Mouse (Mus musculus) CH12.LX (cell line): ENCODE measurements around the gene E130114P18Rik. TPM values are rescaled to one million over a fixed set of nuclear protein-coding genes. Genes with fewer than 3 reads are reported as not detected.

Experiments used
- DNase-seq: peaks from one replicate; pipeline ENCODE4 v3.0.0-alpha.2; 2013; ENCODE audit errors: extremely low read depth
- H3K27ac ChIP-seq: 2 replicates; pipeline ENCODE4 v1.5.1; 2012; ENCODE audit warnings: low read depth, mild to moderate bottlenecking, control low read depth, moderate library complexity; ENCODE audit not compliant: insufficient read depth
- H3K27me3 ChIP-seq: replicated peaks from 2 replicates; pipeline ENCODE3; 2012; ENCODE audit warnings: inconsistent platforms
- H3K36me3 ChIP-seq, 2 experiments: replicated peaks in 1 of 2; 2 replicates each; pipeline versions ENCODE3 to v1.6.1; 2012; ENCODE audit warnings: inconsistent platforms in 1 of 2, low read length in 1 of 2, mild to moderate bottlenecking in 1 of 2, mixed read lengths in 1 of 2, moderate library complexity in 1 of 2; ENCODE audit not compliant: control insufficient read depth in 1 of 2, insufficient read depth in 1 of 2
- H3K4me1 ChIP-seq, 2 experiments: 2 replicates each; pipeline ENCODE4 v1.6.1; 2012; ENCODE audit warnings: inconsistent platforms in 1 of 2, moderate library complexity in 1 of 2; ENCODE audit not compliant: insufficient read depth in 2 of 2, control insufficient read depth in 1 of 2
- H3K4me2 ChIP-seq: 2 replicates; pipeline ENCODE4 v1.6.1; 2012; ENCODE audit warnings: low read depth, mild to moderate bottlenecking, control low read depth; ENCODE audit not compliant: poor library complexity, insufficient read depth, severe bottlenecking
- H3K4me3 ChIP-seq, 3 experiments: fragments of 150-350 bp in 1 of 3; sonication (generic) in 1 of 3; replicated peaks in 1 of 3; 2 replicates each; pipeline versions ENCODE3 to v1.5.1; 2011 to 2012; ENCODE audit warnings: low read depth in 2 of 3, low read length in 2 of 3, mild to moderate bottlenecking in 2 of 3, moderate library complexity in 2 of 3, control low read depth in 1 of 3, improper control_type of control experiment in 1 of 3, inconsistent platforms in 1 of 3, mixed read lengths in 1 of 3; ENCODE audit not compliant: poor library complexity in 1 of 3
- H3K79me2 ChIP-seq: replicated peaks from 2 replicates; pipeline ENCODE4 v1.6.1; 2012; ENCODE audit warnings: mild to moderate bottlenecking, moderate library complexity; ENCODE audit not compliant: control insufficient read depth, poor library complexity, insufficient read depth, severe bottlenecking; ENCODE audit errors: extremely low read depth
- H3K9ac ChIP-seq: 2 replicates; pipeline ENCODE4 v1.6.1; 2012; ENCODE audit warnings: low read depth, mild to moderate bottlenecking, control low read depth, moderate library complexity; ENCODE audit not compliant: insufficient read depth
- H3K9me3 ChIP-seq: replicated peaks from 2 replicates; pipeline ENCODE3; 2012; ENCODE audit warnings: low read length, inconsistent platforms, mixed read lengths
- CHD1 ChIP-seq: IDR thresholded peaks from 2 replicates; pipeline ENCODE4 v1.6.1; 2012; ENCODE audit warnings: low read depth, low read length, improper control_type of control experiment, inconsistent platforms
- CTCF ChIP-seq, 2 experiments: IDR thresholded peaks in 1 of 2; conservative IDR thresholded peaks in 1 of 2; 2 replicates each; pipeline ENCODE4 v1.5.1; 2011 to 2012; ENCODE audit warnings: low read depth in 2 of 2, low read length in 2 of 2, improper control_type of control experiment in 1 of 2, inconsistent platforms in 1 of 2, mild to moderate bottlenecking in 1 of 2, moderate library complexity in 1 of 2
- ELF1 ChIP-seq: IDR thresholded peaks from 2 replicates; pipeline ENCODE4 v1.6.1; 2014; ENCODE audit warnings: low read depth, mild to moderate bottlenecking, inconsistent platforms, low read length, improper control_type of control experiment
- EP300 ChIP-seq: IDR thresholded peaks from 2 replicates; pipeline ENCODE4 v1.6.1; 2011; ENCODE audit warnings: low read length, improper control_type of control experiment
- ETS1 ChIP-seq: conservative IDR thresholded peaks from 2 replicates; pipeline ENCODE4 v1.6.1; 2012; ENCODE audit warnings: low read depth, mild to moderate bottlenecking, inconsistent platforms, low read length, improper control_type of control experiment, moderate library complexity
- GABPA ChIP-seq: IDR thresholded peaks from 2 replicates; pipeline ENCODE4 v1.6.1; 2012; ENCODE audit warnings: low read depth, low read length, improper control_type of control experiment, inconsistent platforms; ENCODE audit not compliant: insufficient replicate concordance
- JUND ChIP-seq: conservative IDR thresholded peaks from 2 replicates; pipeline ENCODE4 v1.6.1; 2011; ENCODE audit warnings: low read depth, low read length, improper control_type of control experiment
- KAT2A ChIP-seq: IDR thresholded peaks from 2 replicates; pipeline ENCODE4 v1.6.1; 2012; ENCODE audit warnings: low read length, improper control_type of control experiment, inconsistent platforms; ENCODE audit not compliant: insufficient replicate concordance
- MAX ChIP-seq: IDR thresholded peaks from 2 replicates; pipeline ENCODE4 v1.6.1; 2011; ENCODE audit warnings: low read length, improper control_type of control experiment
- MEF2A ChIP-seq: IDR thresholded peaks from 2 replicates; pipeline ENCODE4 v1.6.1; 2014; ENCODE audit warnings: low read depth, mild to moderate bottlenecking, inconsistent platforms, low read length, improper control_type of control experiment, borderline replicate concordance
- MYC ChIP-seq: IDR thresholded peaks from 2 replicates; pipeline ENCODE4 v1.6.1; 2011; ENCODE audit warnings: low read depth, mild to moderate bottlenecking, improper control_type of control experiment, low read length
- NRF1 ChIP-seq: IDR thresholded peaks from 2 replicates; pipeline ENCODE4 v1.6.1; 2014; ENCODE audit warnings: low read depth, mild to moderate bottlenecking, inconsistent platforms, low read length, improper control_type of control experiment, moderate library complexity
- POLR2A ChIP-seq: IDR thresholded peaks from 2 replicates; pipeline ENCODE4 v1.6.1; 2011; ENCODE audit warnings: low read depth, mild to moderate bottlenecking, improper control_type of control experiment, low read length
- SIN3A ChIP-seq: IDR thresholded peaks from 2 replicates; pipeline ENCODE4 v1.6.1; 2012; ENCODE audit warnings: low read length, improper control_type of control experiment, inconsistent platforms
- TBP ChIP-seq: conservative IDR thresholded peaks from 2 replicates; pipeline ENCODE4 v1.6.1; 2011; ENCODE audit warnings: low read depth, low read length, improper control_type of control experiment
- USF1 ChIP-seq: IDR thresholded peaks from 2 replicates; pipeline ENCODE4 v1.6.1; 2014; ENCODE audit warnings: low read depth, mild to moderate bottlenecking, inconsistent platforms, low read length, improper control_type of control experiment
- ZKSCAN1 ChIP-seq: IDR thresholded peaks from 2 replicates; pipeline ENCODE4 v1.6.1; 2012; ENCODE audit warnings: low read depth, inconsistent platforms, low read length, improper control_type of control experiment, borderline replicate concordance
- ZNF384 ChIP-seq: IDR thresholded peaks from 2 replicates; pipeline ENCODE4 v1.6.1; 2012; ENCODE audit warnings: low read depth, low read length, improper control_type of control experiment, inconsistent platforms
- dilution Hi-C: fragments of 300-500 bp; cut with MboI; formaldehyde crosslinking; loops from 2 replicates; pipeline ENCODE4 v1.14.3; 2020; ENCODE audit warnings: low sequenced_read_pairs; ENCODE audit not compliant: extremely low pct_unique_long_range_greater_than_20kb, extremely low pct_ligation_motif_present
- in situ Hi-C: fragments of 300-500 bp; cut with MboI; formaldehyde crosslinking; loops from 3 replicates; pipeline ENCODE4 v1.14.3; 2019; ENCODE audit warnings: low sequenced_read_pairs, low pct_ligation_motif_present, low pct_unique_long_range_greater_than_20kb, mixed read lengths
- polyA plus RNA-seq: library from polyadenylated mRNA; unstranded; fragments of >175 nt; gene quantifications from 2 replicates; pipeline ENCODE4 v1.2.1, GENCODE M21; 2012; ENCODE audit warnings: low read depth; ENCODE audit not compliant: insufficient read length
- total RNA-seq, 2 experiments: library from RNA; depleted of rRNA; stranded (reverse); fragments of 300-350 nt in 1 of 2; fragments of >200 nt in 1 of 2; gene quantifications; 2 replicates each; pipeline ENCODE4 v1.2.3; 2012 to 2014

Gene E130114P18Rik
- total and polyA plus RNA-seq, 3 experiments: not detected

DNA sequence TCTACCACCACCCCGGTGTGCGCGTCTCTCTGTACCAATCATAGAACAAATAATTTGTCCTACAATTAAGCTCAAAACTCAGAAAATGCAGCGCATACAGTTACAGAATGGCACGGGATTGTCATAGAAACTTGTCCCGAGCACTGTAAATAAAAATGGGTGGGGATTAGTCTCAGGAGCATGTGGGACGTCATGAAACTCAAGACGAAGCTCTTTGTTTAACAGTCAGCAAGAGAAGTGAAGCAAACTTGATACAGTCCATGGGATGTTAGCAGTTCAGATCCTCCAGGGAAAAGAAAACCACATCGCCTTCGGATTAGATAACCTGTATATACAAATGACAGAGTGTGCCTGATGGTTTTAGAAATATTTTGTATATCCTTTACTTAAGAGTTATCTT, 18.6 kb upstream of the E130114P18Rik start:
- H3K27ac ChIP-seq: no peak overlapping the region

DNA sequence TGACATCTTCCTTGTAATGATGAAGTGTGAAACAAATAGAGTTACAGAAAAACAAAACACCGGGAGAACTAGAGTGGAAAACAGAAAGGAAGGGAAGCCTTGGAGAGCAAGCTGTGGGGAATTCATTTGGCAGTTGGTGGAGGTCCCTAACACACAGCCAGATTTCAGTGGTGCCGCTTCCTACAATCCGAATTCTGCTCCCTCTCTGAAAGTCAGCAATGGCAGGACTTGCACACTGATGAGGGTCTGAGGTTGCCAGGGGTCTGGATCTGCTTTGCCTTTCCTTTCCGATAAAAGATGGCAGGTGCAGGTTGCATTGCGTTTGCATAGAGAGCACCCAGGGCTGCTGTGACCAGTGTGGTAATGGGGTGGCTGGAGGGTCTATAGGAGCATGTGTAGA, 18.1 kb upstream of the E130114P18Rik start:
- H3K9me3 ChIP-seq: peaks cover 49% of the 10 kb centered on the region
- H3K36me3 ChIP-seq: no peaks in the 10 kb centered on the region
- H3K9ac ChIP-seq: no peak overlapping the region
- TF ChIP-seq MAX: no peak
- TF ChIP-seq CTCF (conservative IDR thresholded peaks at IDR 0.05 in 1 of 2, IDR thresholded peaks at IDR 0.05 in 1 of 2; ENCODE audit: low read depth in 2 of 2, low read length in 2 of 2): no peak
- no peak for TF ChIP-seq USF1
- no peak for TF ChIP-seq MYC
- no peak for TF ChIP-seq POLR2A
- TF ChIP-seq ZNF384: no peak
- no peak for TF ChIP-seq NRF1
- TF ChIP-seq KAT2A: no peak
- TF ChIP-seq GABPA: no peak
- TF ChIP-seq TBP: no peak
- no peak for TF ChIP-seq ETS1
- no peak for TF ChIP-seq EP300
- H3K4me3 ChIP-seq: no peak overlapping the region
- dilution Hi-C loops (no loop called here), in situ Hi-C loops (no loop called here)
- no peak overlapping the region for H3K4me2 ChIP-seq
- no peaks in the 10 kb centered on the region for H3K4me1 ChIP-seq
- H3K27ac ChIP-seq: no peak overlapping the region
- no peak for DNase-seq
- H3K79me2 ChIP-seq: no peaks in the 10 kb centered on the region
- H3K27me3 ChIP-seq: no peaks in the 10 kb centered on the region

More for the DNA sequence above, 18.6 kb upstream of the E130114P18Rik start:
- no peak for DNase-seq
- H3K4me1 ChIP-seq: no peaks in the 10 kb centered on the region
- dilution Hi-C loops (no loop called here), in situ Hi-C loops (no loop called here)
- no peak overlapping the region for H3K4me3 ChIP-seq
- no peaks in the 10 kb centered on the region for H3K36me3 ChIP-seq
- H3K79me2 ChIP-seq: no peaks in the 10 kb centered on the region
- TF ChIP-seq CTCF (conservative IDR thresholded peaks at IDR 0.05 in 1 of 2, IDR thresholded peaks at IDR 0.05 in 1 of 2; ENCODE audit: low read depth in 2 of 2, low read length in 2 of 2) (no peak), JUND (no peak), CHD1 (no peak), MEF2A (no peak), USF1 (no peak), GABPA (no peak)
- peaks cover 48% of the 10 kb centered on the region for H3K9me3 ChIP-seq
- H3K4me2 ChIP-seq: no peak overlapping the region
- H3K9ac ChIP-seq: no peak overlapping the region
- no peaks in the 10 kb centered on the region for H3K27me3 ChIP-seq

DNA sequence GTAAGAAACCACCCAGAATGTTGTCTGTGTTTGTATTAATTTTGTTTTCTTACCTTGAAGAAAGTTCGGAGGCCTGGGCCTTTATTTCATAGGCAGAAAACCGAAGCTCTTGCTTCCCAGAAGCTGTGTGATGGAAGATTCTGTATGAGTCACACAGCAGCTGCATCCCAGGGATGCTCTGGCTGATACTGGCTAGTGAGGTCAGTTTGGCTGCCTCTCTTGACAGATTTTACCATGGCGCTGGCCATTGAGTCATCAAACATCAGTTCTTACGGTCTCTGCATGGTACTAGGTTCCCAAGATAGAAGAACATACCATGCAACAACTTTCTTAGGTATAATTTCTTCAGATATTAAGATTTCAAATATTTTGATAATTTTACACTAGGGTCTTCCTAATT, 17.0 kb upstream of the E130114P18Rik start:
- no peak for DNase-seq
- TF ChIP-seq SIN3A: no peak
- no peak for TF ChIP-seq ELF1
- no peak for TF ChIP-seq CHD1
- TF ChIP-seq ZNF384: no peak
- no peak for TF ChIP-seq ZKSCAN1
- TF ChIP-seq KAT2A: no peak
- Histone ChIP-seq H3K27ac (no peak overlapping the region), H3K4me1 (no peaks in the 10 kb centered on the region), H3K4me2 (no peak overlapping the region), H3K9ac (no peak overlapping the region), H3K9me3 (peaks cover 48% of the 10 kb centered on the region), H3K79me2 (no peaks in the 10 kb centered on the region), H3K4me3 (no peak overlapping the region), H3K36me3 (no peaks in the 10 kb centered on the region), H3K27me3 (no peaks in the 10 kb centered on the region)
- dilution Hi-C loops (no loop called here), in situ Hi-C loops (no loop called here)
